Mouse (Mus musculus) heart, postnatal 14 days (tissue): Measurements from ENCODE around the gene Akap11. TPM values are rescaled to one million over a fixed set of nuclear protein-coding genes. Genes with fewer than 3 reads are reported as not detected.

ENCODE experiments used
- DNase-seq, 2 experiments: peaks; one replicate each; pipeline ENCODE4 v3.0.0; 2021 to 2022
- intact Hi-C: fragments of 180-260 bp; cut with DNase I; formaldehyde crosslinking; loops from one replicate; pipeline ENCODE4 v1.15.1; 2025
- total RNA-seq, 2 experiments: library from RNA; stranded (reverse); gene quantifications; 2 replicates each; pipeline ENCODE4 v1.2.3; 2021

The Akap11 gene
- total RNA-seq, 2 experiments from 2014 or later, result 29.9 to 31.8 TPM

DNA sequence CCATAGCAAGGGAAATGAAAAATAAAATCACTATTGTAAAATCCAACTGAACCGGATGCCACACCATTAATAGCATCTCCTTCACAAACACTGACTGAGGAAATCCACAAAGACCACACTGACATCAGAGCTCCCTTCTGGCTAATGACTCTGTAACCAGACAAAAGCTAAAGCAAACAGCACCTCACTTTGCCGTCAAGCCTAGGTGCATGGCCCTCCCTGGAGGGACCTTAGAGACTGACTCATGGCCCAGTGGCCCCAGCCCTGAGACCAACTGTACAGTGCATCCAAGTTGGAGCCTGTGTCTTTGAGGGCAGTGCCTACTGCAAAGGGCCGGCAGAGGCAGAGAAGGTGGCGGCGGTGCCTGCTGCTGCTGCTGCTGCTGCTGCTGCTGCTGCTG lies 77.5 kb downstream of the Akap11 start:
- no peak for DNase-seq
- intact Hi-C loops, result no loop called here

DNA sequence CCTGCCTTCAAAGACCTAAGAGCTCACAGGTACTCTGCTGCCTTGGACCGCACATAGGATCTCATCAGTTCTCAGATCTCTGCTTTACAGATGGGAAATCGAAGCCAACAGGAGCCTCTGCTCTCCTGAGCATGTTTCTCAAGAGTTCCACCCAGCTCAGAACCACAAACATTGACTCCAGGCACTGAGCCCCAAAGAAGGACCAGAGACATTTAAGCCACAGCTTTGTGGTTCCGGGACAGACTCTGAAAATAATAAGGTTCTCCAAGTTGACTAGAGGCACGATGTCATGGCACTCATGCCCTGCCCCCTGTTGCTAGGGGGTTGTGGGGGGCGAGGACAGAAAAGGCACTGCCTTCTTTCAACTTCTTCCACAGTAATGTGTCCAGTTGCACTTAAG lies 77.9 kb downstream of the Akap11 start:
- no peak for DNase-seq
- intact Hi-C loops, result no loop called here

- no peak for DNase-seq
- intact Hi-C loops, result no loop called here
Measured at GRCm38 (mm10) chr14:78454970-78455369, 81.6 kb downstream of the Akap11 start.

GRCm38 (mm10) chr14:78448807-78449406 lies 87.7 kb downstream of the Akap11 start:
- intact Hi-C loops, result no loop called here
- no peak for DNase-seq

DNA sequence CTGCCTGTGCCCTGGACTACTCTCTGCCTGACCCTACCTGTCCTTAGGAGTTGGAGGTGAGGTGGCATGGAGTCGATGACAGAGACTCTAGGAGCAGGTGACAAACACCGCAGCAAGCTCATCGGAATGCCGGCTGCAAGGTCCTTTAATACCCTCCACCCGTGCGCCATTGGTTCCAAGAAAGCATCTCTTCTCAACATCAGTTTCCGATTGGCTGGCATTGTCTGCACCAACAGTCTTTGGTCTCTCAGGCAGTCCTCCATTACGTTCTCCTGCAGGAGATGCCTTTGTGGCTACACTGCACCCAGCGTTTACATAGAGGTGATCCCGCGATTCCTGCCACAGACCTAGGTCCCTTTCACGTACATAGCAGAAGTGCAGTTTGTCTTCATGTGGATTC lies 88.6 kb downstream of the Akap11 start:
- DNase-seq, result no peak
- intact Hi-C loops, result no loop called here

GRCm38 (mm10) chr14:78447542-78447941 lies 89.1 kb downstream of the Akap11 start:
- intact Hi-C loops, result no loop called here
- no peak for DNase-seq

Other genes starting within 250 kb of the Akap11 start
- under 1 TPM in 1 of 2 experiments, not detected in 1; 0.10 TPM for gene Tnfsf11, start 228.8 kb downstream of the Akap11 start, total RNA-seq
- 10 to 100 TPM; 10.5 to 12.3 TPM for gene Dgkh, start 196.0 kb upstream of the Akap11 start, total RNA-seq